Mouse (Mus musculus) olfactory bulb, adult 2 months (tissue): Measurements from ENCODE around the gene Ifnl2.

Source experiments
- CTCF ChIP-seq: fragments of 200-500 bp; IDR thresholded peaks from 2 replicates; pipeline ENCODE4 v1.5.1; 2012; ENCODE audit warnings: low read depth, mild to moderate bottlenecking, low read length, moderate library complexity; ENCODE audit not compliant: insufficient read depth
- POLR2A ChIP-seq: fragments of 200-500 bp; IDR thresholded peaks from 2 replicates; pipeline ENCODE4 v1.6.1; 2012; ENCODE audit warnings: mild to moderate bottlenecking, low read depth, low read length, moderate library complexity; ENCODE audit not compliant: insufficient read depth

- TF ChIP-seq CTCF: no peak
- TF ChIP-seq POLR2A: no peak
Measured at GRCm38 (mm10) chr7:28511441-28511840, 1.2 kb upstream of the Ifnl2 start.
